In the genomic region with DNA sequence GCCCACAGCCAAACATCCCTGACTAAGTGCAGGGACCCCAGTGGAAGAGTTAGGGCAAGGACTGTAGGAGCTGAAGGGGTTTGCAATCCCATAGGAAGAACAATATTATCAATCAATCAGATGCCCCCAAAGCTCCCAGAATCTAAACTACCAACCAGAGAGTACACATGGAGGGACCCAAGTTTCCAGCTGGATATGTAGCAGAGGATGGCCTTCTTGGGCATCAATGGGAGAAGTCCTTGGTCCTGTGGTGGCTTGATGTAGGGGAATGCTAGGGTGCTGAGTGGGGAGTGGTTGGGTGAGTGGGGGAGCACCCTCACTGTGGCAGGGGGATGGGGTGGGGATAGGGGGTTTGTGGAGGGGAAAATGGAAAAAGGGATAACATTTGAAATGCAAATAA, we compare ENCODE assay signal across 32 mouse cellular contexts. TPM values are rescaled to one million over a fixed set of nuclear protein-coding genes. Genes with fewer than 3 reads are reported as not detected.
"Had no signal": no experiment of that assay in that cellular context is flagged by ENCODE, and none has a peak within 500 bp of the region (broad histone marks: within the 10 kb centered on the region; RNA-seq: fewer than 3 reads in every experiment).

No protein-coding gene starts in this region.

- ATAC-seq: liver, embryonic 12.5 days; liver, postnatal 0 days; lung, postnatal 0 days; midbrain, embryonic 13.5 days; midbrain, embryonic 15.5 days; midbrain, embryonic 16.5 days had no signal

- H3K4me1 ChIP-seq: limb, embryonic 12.5 days; limb, embryonic 13.5 days; limb, embryonic 15.5 days; liver, embryonic 12.5 days; liver, embryonic 13.5 days; liver, embryonic 15.5 days; megakaryocyte, embryonic 14.5 days; midbrain, embryonic 10.5 days; midbrain, embryonic 12.5 days; midbrain, embryonic 13.5 days; midbrain, embryonic 15.5 days; neural tube, embryonic 12.5 days had no signal

- H3K27me3 ChIP-seq: limb, embryonic 12.5 days; limb, embryonic 13.5 days; limb, embryonic 15.5 days; liver, embryonic 13.5 days; liver, embryonic 15.5 days; lung, embryonic 15.5 days; midbrain, embryonic 12.5 days; midbrain, embryonic 13.5 days; midbrain, embryonic 15.5 days; neural tube, embryonic 12.5 days had no signal

- H3K27ac ChIP-seq: limb, embryonic 12.5 days; limb, embryonic 13.5 days; limb, embryonic 15.5 days; liver, embryonic 12.5 days; liver, embryonic 13.5 days; liver, embryonic 14.5 days; liver, embryonic 15.5 days; lung, embryonic 15.5 days; macrophage; midbrain, embryonic 10.5 days; midbrain, embryonic 12.5 days; midbrain, embryonic 13.5 days; midbrain, embryonic 15.5 days; neural tube, embryonic 12.5 days had no signal

- H3K9me3 ChIP-seq: limb, embryonic 12.5 days; limb, embryonic 13.5 days; limb, embryonic 15.5 days; liver, embryonic 12.5 days; liver, embryonic 13.5 days; liver, embryonic 15.5 days; lung, embryonic 15.5 days; megakaryocyte, embryonic 14.5 days; midbrain, embryonic 10.5 days; midbrain, embryonic 12.5 days; midbrain, embryonic 13.5 days; midbrain, embryonic 15.5 days; neural tube, embryonic 12.5 days had no signal

- DNase-seq: left cerebral cortex, postnatal 4 days; liver; liver, embryonic 13.5 days; liver, postnatal 0 days; lung, adult 18-20 months; lung, adult 2 months; lung, embryonic 14.5 days; lung, postnatal 10 days; lung, postnatal 14 days; lung, postnatal 36 days; midbrain, embryonic 14.5 days had no signal

- H3K4me2 ChIP-seq: limb, embryonic 12.5 days; limb, embryonic 13.5 days; limb, embryonic 15.5 days; liver, embryonic 11.5 days; liver, embryonic 12.5 days; liver, embryonic 13.5 days; liver, embryonic 15.5 days; lung, embryonic 14.5 days; lung, embryonic 15.5 days; midbrain, embryonic 11.5 days; midbrain, embryonic 12.5 days; midbrain, embryonic 13.5 days; midbrain, embryonic 15.5 days; neural tube, embryonic 12.5 days had no signal

- H3K4me3 ChIP-seq: limb, embryonic 12.5 days; limb, embryonic 13.5 days; limb, embryonic 15.5 days; liver, embryonic 12.5 days; liver, embryonic 13.5 days; liver, embryonic 15.5 days; lung, embryonic 15.5 days; megakaryocyte, embryonic 14.5 days; midbrain, embryonic 10.5 days; midbrain, embryonic 12.5 days; midbrain, embryonic 13.5 days; midbrain, embryonic 15.5 days; myocyte; neural tube, embryonic 12.5 days had no signal

- H3K9ac ChIP-seq: limb, embryonic 12.5 days; limb, embryonic 13.5 days; limb, embryonic 15.5 days; liver, embryonic 12.5 days; liver, embryonic 13.5 days; liver, embryonic 14.5 days; liver, embryonic 15.5 days; liver, postnatal 0 days; lung, embryonic 14.5 days; lung, embryonic 15.5 days; midbrain, embryonic 12.5 days; midbrain, embryonic 13.5 days; midbrain, embryonic 15.5 days; neural tube, embryonic 12.5 days had no signal

- H3K36me3 ChIP-seq: limb, embryonic 15.5 days; liver, embryonic 12.5 days; liver, embryonic 13.5 days; liver, embryonic 15.5 days; midbrain, embryonic 12.5 days; midbrain, embryonic 13.5 days; midbrain, embryonic 15.5 days; neural tube, embryonic 12.5 days had no signal

RNA-seq across cellular contexts. Expression of a gene that starts 8.4 kb away (rescaled TPM):
- total RNA-seq: megakaryocyte-erythroid progenitor cell, adult 5-6 weeks; monocyte, adult 5-6 weeks had no signal
